Mouse (Mus musculus) heart, postnatal 10 days (tissue): ENCODE results near the gene Gm7579. TPM values are rescaled to one million over a fixed set of nuclear protein-coding genes. Genes with fewer than 3 reads are reported as not detected.
"Not testable (repeated sequence)": the region's sequence is repeated elsewhere in the genome, so short reads cannot be mapped to it uniquely, and the experiment has no call there.

Experiments used
- DNase-seq, 2 experiments: peaks; one replicate each; pipeline ENCODE4 v3.0.0; 2021
- intact Hi-C: fragments of 180-260 bp; cut with DNase I; formaldehyde crosslinking; loops from one replicate; pipeline ENCODE4 v1.15.1; 2025
- total RNA-seq, 2 experiments: library from RNA; stranded (reverse); gene quantifications; 2 replicates each; pipeline ENCODE4 v1.2.3; 2021

Gene Gm7579
- total RNA-seq: not detected

DNA sequence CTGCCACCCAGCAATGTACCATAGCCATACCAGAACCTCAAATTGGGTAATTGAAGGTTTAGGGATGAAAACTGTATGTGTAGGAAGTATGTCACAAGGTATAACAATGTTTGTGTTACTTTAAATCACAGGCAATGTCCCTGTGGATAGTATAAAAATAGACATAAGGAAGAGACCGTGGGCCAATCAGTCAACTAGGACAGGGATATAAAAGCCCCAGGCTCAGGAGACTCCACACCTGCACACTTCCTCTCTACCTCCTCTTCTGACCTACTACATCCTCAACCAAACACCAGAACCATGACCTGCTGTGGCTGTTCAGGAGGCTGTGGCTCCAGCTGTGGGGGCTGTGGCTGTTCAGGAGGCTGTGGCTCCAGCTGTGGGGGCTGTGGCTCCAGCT is at the start of gene Gm7579:
Gene Gm7579 (plus strand): TSS at position 301 of the 400 bp plus-strand sequence.
- no peak for DNase-seq
- intact Hi-C loops: no loop called here

DNA sequence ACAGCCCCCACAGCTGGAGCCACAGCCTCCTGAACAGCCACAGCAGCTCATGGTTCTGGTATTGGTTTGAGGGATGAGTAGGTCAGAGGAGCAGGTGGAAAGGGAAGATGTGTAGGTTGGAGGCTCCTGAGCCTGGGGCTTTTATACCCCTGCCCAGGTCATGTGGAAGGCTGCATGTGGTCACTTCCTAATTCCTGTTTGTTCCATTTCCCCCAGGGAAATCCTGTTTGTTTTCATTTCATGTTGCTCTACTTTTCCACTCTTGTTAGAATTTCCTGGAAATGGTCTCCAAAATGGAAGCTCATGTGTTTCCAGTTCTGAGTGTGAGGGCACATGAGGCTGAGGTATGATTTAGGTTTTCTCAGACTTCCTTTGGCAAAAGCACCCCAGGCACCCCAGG is 46.0 kb upstream of the Gm7579 start, which contains the start of gene Gm4553:
Gene Gm4553 (minus strand): TSS at position 101 of the 400 bp plus-strand sequence.
- DNase-seq, intact Hi-C loops: not testable (repeated sequence)

DNA sequence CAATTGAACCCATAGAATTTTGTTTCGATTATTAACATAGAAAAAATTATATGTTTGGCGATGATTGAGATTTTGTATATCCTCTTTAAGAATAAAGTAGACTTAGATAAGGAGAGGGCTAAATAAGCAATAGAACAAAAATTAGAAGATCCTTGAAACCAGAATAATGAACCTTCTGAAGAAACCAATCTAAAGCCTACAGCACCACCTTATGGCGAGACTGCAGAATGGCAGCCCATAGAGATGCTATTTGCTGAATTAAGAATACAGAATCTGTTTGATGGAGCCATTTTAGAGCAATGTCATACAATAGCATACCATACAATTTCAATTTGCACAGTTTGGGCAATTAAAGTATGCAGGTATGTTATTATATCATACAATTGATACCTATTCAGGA is 41.8 kb upstream of the Gm7579 start:
- intact Hi-C loops: no loop called here
- DNase-seq: peak in 1 of 2 experiments; percentile 19

DNA sequence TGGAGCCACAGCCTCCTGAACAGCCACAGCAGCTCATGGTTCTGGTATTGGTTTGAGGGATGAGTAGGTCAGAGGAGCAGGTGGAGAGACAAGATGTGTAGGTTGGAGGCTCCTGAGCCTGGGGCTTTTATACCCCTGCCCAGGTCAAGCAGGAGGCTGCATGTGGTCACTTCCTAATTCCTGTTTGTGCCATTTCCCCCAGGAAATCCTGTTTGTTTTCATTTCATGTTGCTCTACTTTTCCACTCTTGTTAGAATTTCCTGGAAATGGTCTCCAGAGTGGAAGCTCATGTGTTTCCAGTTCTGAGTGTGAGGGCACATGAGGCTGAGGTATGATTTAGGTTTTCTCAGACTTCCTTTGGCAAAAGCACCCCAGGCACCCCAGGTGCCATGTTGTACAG is 35.8 kb upstream of the Gm7579 start, which contains the start of gene Krtap5-2:
Gene Krtap5-2 (minus strand): TSS at position 101 of the 400 bp plus-strand sequence.
- DNase-seq, intact Hi-C loops: not testable (repeated sequence)

DNA sequence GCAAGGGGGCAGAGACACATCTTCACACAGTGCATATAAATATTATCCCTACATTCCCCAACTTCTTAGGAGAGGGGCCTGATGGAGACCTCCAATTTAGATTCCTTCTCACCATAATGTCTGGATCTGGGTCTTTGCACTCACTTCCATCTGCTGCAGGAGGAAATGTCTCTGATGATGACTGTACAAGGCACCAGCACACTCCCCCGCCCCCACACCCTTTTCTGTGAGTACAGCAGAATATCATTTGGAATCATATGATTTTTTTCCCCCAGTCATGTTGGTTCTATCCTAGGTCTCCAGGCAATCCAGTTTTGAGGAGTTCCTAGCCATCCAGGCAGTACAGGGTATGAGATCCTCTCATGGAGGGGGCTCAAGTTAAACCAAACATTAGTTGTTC is 33.0 kb upstream of the Gm7579 start:
- intact Hi-C loops: no loop called here
- DNase-seq: no peak

DNA sequence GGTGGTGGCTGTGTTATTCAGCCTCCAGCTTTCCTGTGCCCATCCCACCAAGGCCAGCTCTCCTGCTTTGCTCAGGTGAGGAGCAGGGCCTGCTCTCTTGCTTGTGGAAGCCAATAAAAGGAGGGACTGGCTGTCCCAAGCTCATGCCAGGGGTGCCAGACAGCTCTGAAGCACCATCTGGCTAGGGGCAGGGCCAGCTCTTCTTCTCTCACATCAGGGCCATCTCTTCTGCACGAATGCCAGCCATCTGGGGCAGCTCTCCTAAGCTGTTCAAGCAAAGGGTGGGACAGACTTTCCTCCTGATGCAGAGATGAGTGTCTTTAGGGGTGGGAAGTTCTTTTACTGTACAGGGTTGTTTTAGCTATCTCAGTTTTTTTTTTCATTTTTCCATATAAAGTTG is 30.6 kb upstream of the Gm7579 start:
- intact Hi-C loops: no loop called here
- no peak for DNase-seq

DNA sequence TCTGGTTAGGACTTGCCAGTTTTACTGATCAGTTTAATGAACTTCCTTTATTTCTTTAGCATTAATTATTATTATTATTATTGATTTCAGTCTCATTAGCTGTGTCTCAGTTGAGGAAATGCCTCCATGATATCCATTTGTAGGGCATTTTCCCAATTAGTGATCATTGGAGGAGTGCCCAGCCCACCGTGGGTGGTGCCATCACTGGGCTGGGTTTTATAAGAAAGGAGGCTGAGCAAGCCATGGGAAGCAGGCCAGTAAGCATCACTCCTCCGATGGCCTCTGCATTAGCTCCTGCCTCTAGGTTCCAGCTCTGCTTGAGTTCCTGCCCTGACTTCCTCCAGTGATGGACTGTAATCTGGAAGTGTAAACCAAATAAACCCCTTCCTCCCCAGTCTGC is 23.5 kb upstream of the Gm7579 start:
- no peak for DNase-seq
- intact Hi-C loops: no loop called here

DNA sequence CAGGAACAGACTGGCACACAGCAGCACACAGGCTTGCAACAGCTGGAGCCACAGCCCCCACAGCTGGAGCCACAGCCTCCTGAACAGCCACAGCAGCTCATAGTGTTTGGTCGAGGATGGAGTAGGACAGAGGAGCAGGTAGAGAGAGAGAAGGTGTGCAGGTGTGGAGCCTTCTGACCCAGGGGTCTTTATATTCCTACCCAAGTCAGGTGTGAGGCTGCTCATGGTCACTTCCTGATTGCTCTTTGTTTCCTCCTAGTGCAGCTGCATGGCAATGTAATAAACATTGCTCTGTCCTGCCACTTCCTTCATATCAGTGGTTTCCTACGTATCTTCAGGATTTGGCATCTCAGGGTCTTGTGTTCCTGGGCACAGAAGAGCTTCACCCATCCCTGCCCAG is 21.4 kb upstream of the Gm7579 start, which contains the start of gene Gm10153:
Gene Gm10153 (minus strand): TSS at position 101 of the 400 bp plus-strand sequence.
- intact Hi-C loops: no loop called here
- no peak for DNase-seq

DNA sequence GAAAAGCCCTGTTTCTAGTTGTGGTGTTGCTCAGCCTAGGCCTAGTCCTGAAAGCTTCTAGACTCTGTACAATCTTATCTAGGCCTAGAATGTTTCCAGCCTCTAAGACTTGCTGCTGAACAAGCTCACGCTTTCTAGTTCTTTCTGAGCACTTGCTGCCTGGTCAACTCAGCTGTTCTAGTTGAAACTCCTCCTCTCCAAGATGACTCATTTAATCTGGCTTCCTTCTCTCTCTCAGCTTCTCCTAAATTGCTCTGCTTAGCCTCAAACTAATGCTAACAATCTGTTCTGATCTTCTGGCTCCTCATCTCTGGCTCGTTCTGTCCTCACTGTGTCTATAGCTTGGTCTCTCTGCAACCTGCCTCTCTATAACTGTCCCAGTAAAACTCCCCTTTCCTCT is 12.9 kb upstream of the Gm7579 start:
- DNase-seq: no peak
- intact Hi-C loops: no loop called here

DNA sequence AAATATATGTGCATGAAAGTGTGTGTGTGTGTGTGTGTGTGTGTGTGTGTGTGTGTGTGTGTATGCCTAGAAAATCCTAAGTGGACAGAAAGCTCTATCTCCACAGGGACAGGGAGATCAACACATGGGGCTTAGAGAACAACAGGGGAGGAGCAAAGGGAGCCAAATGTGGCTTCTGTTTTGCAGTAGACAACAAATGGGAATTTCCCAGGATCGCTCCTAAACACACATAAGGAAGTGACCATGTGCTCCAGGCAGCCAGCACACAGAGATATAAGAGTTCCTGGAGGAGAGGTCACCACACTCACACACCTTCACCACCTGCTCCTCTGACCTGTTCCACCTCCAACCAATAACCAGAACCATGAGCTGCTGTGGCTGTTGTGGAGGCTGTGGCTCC is 10.6 kb upstream of the Gm7579 start, which contains the start of gene Krtap5-3:
Gene Krtap5-3 (plus strand): TSS at position 301 of the 400 bp plus-strand sequence.
- intact Hi-C loops: no loop called here
- no peak for DNase-seq

DNA sequence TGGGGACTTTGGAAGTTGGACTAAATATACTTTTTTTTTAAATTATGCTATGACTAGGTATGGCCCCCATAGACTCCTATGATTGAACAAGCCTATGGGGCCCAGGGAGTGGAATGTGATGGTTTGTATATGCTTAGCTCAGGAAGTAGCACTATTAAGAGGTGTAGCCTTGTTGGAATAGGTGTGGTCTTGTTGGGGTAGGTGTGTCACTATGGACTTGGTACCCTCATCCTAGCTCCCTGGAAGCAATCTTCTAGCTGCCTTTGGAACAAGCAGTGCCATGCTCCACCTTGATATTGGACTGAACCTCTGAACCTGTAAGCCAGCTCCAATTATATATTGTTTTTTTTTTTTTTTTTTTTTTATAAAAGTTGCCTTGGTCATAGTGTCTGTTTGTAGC is 6.2 kb upstream of the Gm7579 start:
- intact Hi-C loops: no loop called here
- no peak for DNase-seq

DNA sequence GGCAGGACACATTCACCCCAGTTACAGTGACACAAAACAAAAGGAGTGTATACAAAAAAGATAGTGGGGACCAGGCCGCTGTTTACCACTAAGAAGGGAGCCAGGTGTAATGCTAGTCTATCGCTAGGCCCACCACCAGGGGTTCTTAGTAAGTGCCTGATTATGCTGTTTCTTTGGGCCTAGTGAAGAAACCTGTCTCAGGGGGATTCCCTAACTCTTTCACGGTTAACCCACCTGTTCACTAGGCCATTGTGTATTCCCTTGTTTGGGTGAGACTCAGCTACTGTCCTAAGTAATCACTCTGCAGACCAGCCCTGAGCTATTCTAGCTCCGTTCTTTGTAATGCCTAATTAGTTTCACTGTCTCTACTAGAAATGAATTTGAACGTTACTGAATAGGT is 4.8 kb upstream of the Gm7579 start:
- intact Hi-C loops, DNase-seq: not testable (repeated sequence)

DNA sequence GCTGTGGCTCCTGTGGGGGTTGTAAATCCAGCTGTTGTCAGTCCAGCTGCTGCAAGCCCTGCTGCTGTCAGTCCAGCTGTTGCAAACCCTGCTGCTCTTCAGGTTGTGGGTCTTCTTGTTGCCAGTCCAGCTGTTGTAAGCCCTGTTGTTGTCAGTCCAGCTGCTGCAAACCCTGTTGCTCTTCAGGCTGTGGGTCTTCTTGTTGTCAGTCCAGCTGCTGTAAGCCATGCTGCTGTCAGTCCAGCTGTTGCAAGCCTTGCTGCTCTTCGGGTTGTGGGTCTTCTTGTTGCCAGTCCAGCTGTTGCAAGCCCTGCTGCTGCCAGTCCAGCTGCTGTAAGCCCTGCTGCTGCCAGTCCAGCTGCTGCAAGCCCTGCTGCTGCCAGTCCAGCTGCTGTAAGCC is 477 bp downstream of the Gm7579 start:
- intact Hi-C loops, DNase-seq: not testable (repeated sequence)

DNA sequence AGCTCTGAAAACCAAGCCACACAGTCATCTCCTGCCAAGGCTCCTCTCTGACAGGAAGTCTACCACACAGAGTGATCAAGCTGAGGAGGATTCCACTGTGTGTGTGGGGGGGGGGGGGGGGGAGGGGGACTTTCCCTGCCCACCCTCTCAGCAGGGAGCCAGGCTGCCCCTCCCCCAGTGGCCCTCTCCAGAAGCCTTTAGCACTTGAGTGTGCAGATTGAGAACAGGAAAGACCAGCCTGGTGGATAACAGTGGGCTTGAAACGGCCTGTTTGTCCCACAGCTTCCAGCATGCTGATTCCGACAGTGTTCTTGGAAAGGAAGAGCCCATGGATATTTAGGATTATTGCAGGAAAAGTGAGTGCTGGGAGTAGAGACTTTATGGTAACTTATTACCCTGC is 12.9 kb downstream of the Gm7579 start:
- intact Hi-C loops: no loop called here
- DNase-seq: no peak

DNA sequence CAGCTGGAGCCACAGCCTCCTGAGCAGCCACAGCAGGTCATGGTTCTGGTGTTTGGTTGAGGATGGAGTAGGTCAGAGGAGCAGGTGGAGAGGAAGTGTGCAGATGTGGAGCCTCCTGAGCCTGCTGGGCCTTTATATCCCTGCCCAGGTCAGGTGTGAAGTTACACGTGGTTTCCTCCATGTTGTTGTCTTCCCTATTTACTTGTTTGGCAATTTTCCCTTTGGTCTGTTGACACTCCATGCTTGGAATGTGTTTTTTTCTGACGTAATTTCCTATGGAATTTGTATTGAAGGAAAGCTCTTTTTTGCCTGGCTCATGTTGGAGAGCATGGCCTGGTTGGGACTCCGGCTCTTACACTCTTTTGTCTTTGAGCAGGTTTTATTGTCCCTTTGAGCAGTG is 18.2 kb downstream of the Gm7579 start, which contains the start of gene Krtap5-5:
Gene Krtap5-5 (minus strand): TSS at position 101 of the 400 bp plus-strand sequence.
- DNase-seq, intact Hi-C loops: not testable (repeated sequence)

DNA sequence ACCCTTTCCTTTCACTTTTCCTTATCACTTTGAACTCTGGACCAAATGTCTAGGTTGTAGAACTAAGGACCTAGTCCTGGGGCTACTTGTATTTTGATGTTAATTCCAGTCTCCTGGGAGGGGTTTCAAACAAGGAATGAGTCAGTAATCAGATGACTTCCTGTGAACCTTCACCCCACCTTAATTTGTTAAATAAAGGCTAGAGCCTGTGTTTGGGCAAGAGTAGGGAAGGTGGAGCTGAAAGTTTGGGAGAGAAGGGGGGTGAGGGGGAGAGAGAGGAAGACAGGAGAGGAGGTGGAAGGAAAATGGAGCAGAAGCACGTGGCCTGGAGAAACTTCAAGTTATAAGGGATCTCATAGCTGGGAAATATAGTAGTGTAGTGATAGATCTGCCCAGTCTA is 19.9 kb downstream of the Gm7579 start:
- intact Hi-C loops: no loop called here
- no peak for DNase-seq

DNA sequence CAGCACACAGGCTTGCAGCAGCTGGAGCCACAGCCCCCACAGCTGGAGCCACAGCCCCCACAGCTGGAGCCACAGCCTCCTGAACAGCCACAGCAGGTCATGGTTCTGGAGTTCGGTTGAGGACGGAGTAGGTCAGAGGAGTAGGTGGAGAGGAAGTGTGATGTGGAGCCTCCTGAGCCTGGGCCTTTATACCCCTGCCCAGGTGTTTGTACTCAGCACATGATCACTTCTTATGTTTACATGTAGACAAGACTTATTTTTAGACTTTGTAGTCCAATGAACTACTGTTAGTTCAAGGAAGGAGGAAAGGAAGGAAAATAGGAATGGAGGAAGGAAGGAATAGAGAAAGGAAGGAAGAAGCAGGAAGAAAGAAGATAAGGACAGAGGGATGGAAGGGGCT is 29.3 kb downstream of the Gm7579 start, which contains the start of gene Gm40460:
Gene Gm40460 (minus strand): TSS at position 101 of the 400 bp plus-strand sequence.
- DNase-seq: no peak
- intact Hi-C loops: no loop called here

DNA sequence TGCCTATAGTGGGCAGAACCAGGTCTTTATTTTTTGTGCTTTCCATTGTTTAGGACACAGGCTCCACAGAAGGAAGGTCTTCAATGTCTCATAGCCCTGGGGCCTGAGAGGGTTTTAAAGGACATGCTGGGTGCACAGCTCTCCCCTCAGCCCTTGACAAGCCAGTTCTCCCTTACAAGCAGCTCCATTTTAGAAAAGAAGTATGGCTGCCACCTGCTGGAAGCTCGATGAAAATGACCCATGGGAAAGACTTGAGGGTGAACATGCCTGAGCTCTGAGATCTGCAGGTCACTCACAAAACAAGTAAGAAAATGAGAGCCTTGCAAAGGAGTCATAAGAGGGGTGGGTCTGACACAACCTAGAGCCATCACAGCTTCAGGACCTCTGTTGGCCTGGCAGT is 38.2 kb downstream of the Gm7579 start:
- DNase-seq: peak; percentile 41 to 63
- intact Hi-C loops: loop anchor here (1.0 kb wide), 1 partner anchor 104 kb away; no protein-coding TSS in a partner anchor

DNA sequence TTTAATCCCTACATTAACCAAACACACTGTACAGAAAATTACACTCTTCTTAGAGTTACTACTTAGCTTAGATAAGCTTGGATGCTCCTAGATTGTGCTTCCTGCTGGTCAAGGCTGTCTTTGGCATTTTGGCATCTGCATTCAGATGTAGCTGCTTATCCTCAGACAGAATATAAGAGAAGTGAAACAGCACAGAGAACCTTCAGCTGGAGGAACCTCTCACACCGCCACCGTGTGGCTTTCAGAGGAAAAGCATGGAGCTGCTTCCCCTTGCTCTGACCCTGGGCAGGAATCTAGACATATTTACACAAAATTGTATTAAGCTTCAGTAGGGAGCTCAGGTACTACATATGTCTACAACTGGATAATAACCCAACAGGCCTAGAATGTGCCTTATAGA is 43.9 kb downstream of the Gm7579 start:
- DNase-seq: peak; percentile 31 to 55
- intact Hi-C loops: no loop called here

DNA sequence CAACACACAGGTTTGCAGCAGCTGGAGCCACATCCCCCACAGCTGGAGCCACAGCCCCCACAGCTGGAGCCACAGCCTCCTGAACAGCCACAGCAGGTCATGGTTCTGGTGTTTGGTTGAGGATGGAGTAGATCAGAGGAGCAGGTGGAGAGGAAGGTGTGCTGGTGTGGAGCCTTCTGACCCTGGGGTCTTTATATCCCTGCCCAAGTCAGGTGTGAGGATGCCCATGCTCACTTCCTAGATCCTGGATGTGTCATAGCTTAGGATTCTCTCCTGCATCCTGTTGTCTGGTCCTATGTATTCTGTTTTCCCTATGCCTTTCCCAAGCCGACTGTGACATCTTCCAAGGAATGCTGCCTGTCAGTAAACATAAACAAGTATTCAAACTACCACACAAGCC is 46.6 kb downstream of the Gm7579 start, which contains the start of gene Gm2431:
Gene Gm2431 (minus strand): TSS at position 101 of the 400 bp plus-strand sequence.
- DNase-seq, intact Hi-C loops: not testable (repeated sequence)
